Mouse (Mus musculus) embryonic facial prominence, embryonic 14.5 days (tissue): Measurements from ENCODE around the gene Polr2l. TPM values are rescaled to one million over a fixed set of nuclear protein-coding genes. Genes with fewer than 3 reads are reported as not detected.
"Not testable (repeated sequence)": the region's sequence is repeated elsewhere in the genome, so short reads cannot be mapped to it uniquely, and the experiment has no call there.

Experiments
- ATAC-seq: fragments of 200-750 bp; cut with Nextera tagmentation; 2 replicates; pipeline ENCODE4 v1.8.0; 2017; ENCODE audit warnings: low read depth, moderate number of reproducible peaks, moderate TSS enrichment
- DNase-seq: peaks from one replicate; pipeline ENCODE4 v3.0.0-alpha.2; 2015; ENCODE audit warnings: low spot score
- H3K27ac ChIP-seq: fragments of 300-500 bp; sonication (generic); replicated peaks from 2 replicates; pipeline ENCODE4 v1.5.1; 2014; ENCODE audit warnings: low read depth, mild to moderate bottlenecking, low read length, moderate library complexity
- H3K27me3 ChIP-seq: fragments of 300-500 bp; sonication (generic); replicated peaks from 2 replicates; pipeline ENCODE4 v1.6.1; 2014; ENCODE audit warnings: low read length; ENCODE audit not compliant: control insufficient read depth, insufficient read depth
- H3K36me3 ChIP-seq: fragments of 300-500 bp; sonication (generic); 2 replicates; pipeline ENCODE4 v1.6.1; 2014; ENCODE audit warnings: low read length, mixed read lengths; ENCODE audit not compliant: control insufficient read depth, insufficient read depth
- H3K4me1 ChIP-seq: fragments of 300-500 bp; sonication (generic); 2 replicates; pipeline ENCODE4 v1.6.1; 2014; ENCODE audit warnings: antibody characterized with exemption, low read length; ENCODE audit not compliant: control insufficient read depth, insufficient read depth
- H3K4me2 ChIP-seq: fragments of 300-500 bp; sonication (generic); 2 replicates; pipeline ENCODE4 v1.6.1; 2014; ENCODE audit warnings: low read depth, mild to moderate bottlenecking, low read length, moderate library complexity, mixed read lengths
- H3K4me3 ChIP-seq: fragments of 300-500 bp; sonication (generic); 2 replicates; pipeline ENCODE4 v1.5.1; 2014; ENCODE audit warnings: low read depth, mild to moderate bottlenecking, low read length
- H3K9ac ChIP-seq: fragments of 300-500 bp; sonication (generic); 2 replicates; pipeline ENCODE4 v1.6.1; 2014; ENCODE audit warnings: low read depth, mild to moderate bottlenecking, low read length, moderate library complexity, mixed read lengths
- H3K9me3 ChIP-seq: fragments of 300-500 bp; sonication (generic); 2 replicates; pipeline ENCODE4 v1.6.1; 2016; ENCODE audit warnings: low read length; ENCODE audit not compliant: control insufficient read depth
- WGBS: fragments of 180-500 bp; shearing (Covaris S2); extraction: QIAGEN DNeasy Blood & Tissue Kit; methylation state at CpG from one replicate; pipeline ENCODE4 v1.1.7; 2014; 5-methylcytosine and 5-hydroxymethylcytosine counted together
- polyA plus RNA-seq: library from polyadenylated mRNA; unstranded; fragments of >200 nt; fragmentation: Nextera tagmentation; extraction: Ambion mirVana; gene quantifications from 2 replicates; pipeline ENCODE4 v1.2.1, GENCODE M21; 2014

Polr2l gene
- polyA plus RNA-seq, 1 experiment from 2014 or later, result 65.2 TPM

DNA sequence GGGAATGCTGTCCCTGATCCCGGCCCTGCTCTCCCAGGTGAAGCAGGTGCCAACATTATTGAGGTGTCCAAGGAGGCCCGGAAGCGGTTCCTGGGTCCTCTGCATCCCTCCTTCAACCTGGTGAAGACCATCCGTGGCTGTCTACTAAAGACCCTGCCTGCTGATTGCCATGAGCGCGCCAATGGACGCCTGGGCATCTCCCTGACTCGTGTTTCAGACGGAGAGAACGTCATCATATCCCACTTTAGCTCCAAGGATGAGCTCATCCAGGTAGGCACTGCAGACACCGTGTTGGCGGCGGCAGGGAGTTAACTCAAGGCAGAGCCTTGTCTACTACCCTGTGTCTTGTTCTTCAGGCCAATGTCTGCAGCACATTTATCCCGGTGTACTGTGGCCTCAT is 17.7 kb downstream of the Polr2l start:
- 0 out of 2 replicates have a peak, but pooled peaks cover 8% of the 10 kb centered on the region for H3K4me1 ChIP-seq
- DNase-seq, result no peak
- H3K27ac ChIP-seq, result no peak overlapping the region
- H3K4me3 ChIP-seq, result no peak overlapping the region
- no peak overlapping the region for H3K9ac ChIP-seq
- peaks cover 30% of the 10 kb centered on the region for H3K27me3 ChIP-seq
- 89% methylated on average over 14 of the region's 14 CpGs for WGBS
- H3K4me2 ChIP-seq, result no peak overlapping the region
- ATAC-seq, result no peak
- peaks cover 2% of the 10 kb centered on the region; the same call in 1 of the 2 replicates for H3K36me3 ChIP-seq
- H3K9me3 ChIP-seq, result no peaks in the 10 kb centered on the region

GRCm38 (mm10) chr7:141456739-141457138 is 18.2 kb downstream of the Polr2l start:
- 0 out of 2 replicates have a peak, but pooled peaks cover 4% of the 10 kb centered on the region for H3K4me1 ChIP-seq
- H3K9me3 ChIP-seq, result no peaks in the 10 kb centered on the region
- peak overlapping the region; percentile 96; the same call in 1 of the 2 replicates for H3K4me2 ChIP-seq
- 88% methylated on average over 6 of the region's 6 CpGs for WGBS
- no peak overlapping the region for H3K9ac ChIP-seq
- DNase-seq (no peak), ATAC-seq (no peak)
- peaks cover 25% of the 10 kb centered on the region for H3K27me3 ChIP-seq
- H3K4me3 ChIP-seq, result no peak overlapping the region
- peaks cover 7% of the 10 kb centered on the region for H3K36me3 ChIP-seq
- H3K27ac ChIP-seq, result no peak overlapping the region

- H3K27me3 ChIP-seq, result peaks cover 15% of the 10 kb centered on the region
- DNase-seq (no peak), ATAC-seq (peak; percentile 7; the same call in 1 of the 2 replicates)
- peak overlapping the region; percentile 70 for H3K9ac ChIP-seq
- H3K9me3 ChIP-seq, result no peaks in the 10 kb centered on the region
- peaks cover 17% of the 10 kb centered on the region for H3K36me3 ChIP-seq
- 2% methylated on average over 22 of the region's 23 CpGs for WGBS
- peak overlapping the region; percentile 63 for H3K4me3 ChIP-seq
- H3K27ac ChIP-seq, result peak overlapping the region; percentile 31; the same call in 1 of the 2 replicates
- H3K4me1 ChIP-seq, result 0 out of 2 replicates have a peak, but pooled peaks cover 4% of the 10 kb centered on the region
- peak overlapping the region; percentile 96 for H3K4me2 ChIP-seq
These were observed 19.2 kb downstream of the Polr2l start for GRCm38 (mm10) chr7:141455610-141456314.

DNA sequence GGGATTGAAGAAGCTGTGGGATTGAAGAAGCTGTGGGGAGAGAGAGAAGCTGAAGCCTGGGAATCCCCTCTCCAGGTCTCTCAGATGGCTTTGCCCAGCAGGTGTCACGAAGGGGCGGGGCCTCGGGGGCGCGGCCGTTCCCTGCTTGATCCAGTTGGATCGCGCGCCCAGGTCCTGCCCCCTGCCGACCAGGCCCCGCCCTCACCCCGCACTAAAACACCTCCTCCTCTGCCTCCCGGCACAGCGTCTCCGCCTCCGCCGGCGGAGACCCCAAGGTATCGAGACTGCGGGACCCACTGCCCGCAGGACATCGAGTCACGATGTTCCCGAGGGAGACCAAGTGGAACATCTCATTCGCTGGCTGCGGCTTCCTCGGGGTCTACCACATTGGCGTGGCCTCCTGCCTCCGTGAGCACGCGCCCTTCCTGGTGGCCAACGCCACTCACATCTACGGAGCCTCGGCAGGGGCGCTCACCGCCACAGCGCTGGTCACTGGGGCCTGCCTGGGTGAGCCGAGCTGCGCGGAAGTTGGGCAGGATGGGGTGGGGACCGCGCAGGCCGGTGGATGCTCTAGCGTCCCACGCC is 19.9 kb downstream of the Polr2l start, which contains the start of gene Pnpla2:
Gene Pnpla2 (plus strand): TSS at position 232 of the 585 bp plus-strand sequence.
- H3K9me3 ChIP-seq, result no peaks in the 10 kb centered on the region
- peaks cover 8% of the 10 kb centered on the region for H3K27me3 ChIP-seq
- peak within 1 kb of the TSS; percentile 63 for H3K4me3 ChIP-seq
- peak within 1 kb of the TSS; percentile 96 for H3K4me2 ChIP-seq
- H3K27ac ChIP-seq, result peak within 1 kb of the TSS; percentile 31; the same call in 1 of the 2 replicates
- WGBS, result under 1% methylated on average over 30 of the region's 45 CpGs
- H3K36me3 ChIP-seq, result peaks cover 24% of the 10 kb centered on the region
- peak within 1 kb of the TSS; percentile 70 for H3K9ac ChIP-seq
- ATAC-seq, result peak; percentile 90
- H3K4me1 ChIP-seq, result 0 out of 2 replicates have a peak, but pooled peaks cover 4% of the 10 kb centered on the region
- peak; percentile 94 for DNase-seq

- no peak overlapping the region for H3K27ac ChIP-seq
- WGBS, result 81% methylated on average over 2 of the region's 2 CpGs
These were observed 21.3 kb downstream of the Polr2l start for GRCm38 (mm10) chr7:141453636-141454035.

GRCm38 (mm10) chr7:141451928-141452327 is 23.0 kb downstream of the Polr2l start:
- Histone ChIP-seq H3K4me1 (peaks cover 12% of the 10 kb centered on the region), H3K27ac (no peak overlapping the region), H3K9me3 (no peaks in the 10 kb centered on the region), H3K27me3 (no peaks in the 10 kb centered on the region), H3K36me3 (peaks cover 41% of the 10 kb centered on the region), H3K4me3 (no peak overlapping the region), H3K9ac (no peak overlapping the region), H3K4me2 (no peak overlapping the region)
- DNase-seq, result no peak
- ATAC-seq, result no peak

More at GRCm38 (mm10) chr7:141453636-141454035, 21.3 kb downstream of the Polr2l start:
- Histone ChIP-seq H3K4me2 (no peak overlapping the region), H3K27me3 (no peaks in the 10 kb centered on the region), H3K9me3 (no peaks in the 10 kb centered on the region), H3K4me1 (peaks cover 7% of the 10 kb centered on the region), H3K36me3 (peaks cover 38% of the 10 kb centered on the region), H3K9ac (no peak overlapping the region), H3K4me3 (no peak overlapping the region)
- DNase-seq, result no peak
- ATAC-seq, result no peak

DNA sequence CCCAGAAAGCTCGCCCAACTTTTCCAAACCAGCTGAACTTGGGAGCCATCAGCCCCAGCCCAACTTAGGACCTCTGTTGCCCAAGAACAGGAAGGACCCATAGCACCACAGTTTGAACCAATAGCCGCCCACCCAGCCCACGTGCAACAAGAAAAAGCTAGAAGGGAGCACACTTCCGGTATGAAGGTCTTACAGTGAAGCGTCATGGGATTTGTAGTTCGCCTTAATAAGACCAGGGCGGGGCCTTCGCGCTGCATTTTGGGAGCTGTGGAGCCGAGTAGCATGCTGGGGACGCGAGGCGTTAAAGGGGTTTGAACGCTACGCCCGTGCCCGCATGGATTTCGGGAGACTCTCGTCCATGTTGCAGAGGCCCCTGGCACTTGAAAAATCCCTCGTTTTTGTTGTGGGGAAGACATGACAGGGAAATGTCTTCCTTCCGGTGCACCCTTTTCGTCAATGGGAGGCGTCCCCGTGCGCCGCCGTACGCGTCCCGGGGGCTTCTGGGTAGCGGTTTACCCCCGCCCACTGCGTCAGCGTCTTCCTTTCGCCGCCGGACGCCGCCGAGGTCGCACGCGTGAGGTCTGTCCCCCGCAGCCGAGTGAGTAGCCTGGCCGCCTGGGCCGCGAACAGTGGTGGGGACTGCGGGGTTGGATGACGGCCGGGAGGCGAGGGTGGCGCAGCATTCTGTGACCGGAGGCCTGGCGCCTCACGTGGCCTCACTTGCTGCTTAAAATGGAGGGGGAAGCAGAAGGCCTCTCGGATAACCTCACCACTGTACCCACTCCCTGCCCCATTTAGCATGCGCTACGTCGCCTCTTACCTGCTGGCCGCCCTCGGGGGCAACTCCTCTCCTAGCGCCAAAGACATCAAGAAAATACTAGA is 27.6 kb downstream of the Polr2l start, which contains the start of gene Rplp2:
Gene Rplp2 (plus strand): TSS at position 261 of the 882 bp plus-strand sequence.
- Histone ChIP-seq H3K36me3 (peaks cover 40% of the 10 kb centered on the region), H3K4me1 (peaks cover 21% of the 10 kb centered on the region), H3K27me3 (no peaks in the 10 kb centered on the region), H3K9me3 (no peaks in the 10 kb centered on the region), H3K27ac (peak within 1 kb of the TSS; percentile 86), H3K4me3 (peak within 1 kb of the TSS; percentile 85), H3K9ac (peak within 1 kb of the TSS; percentile 93), H3K4me2 (peak within 1 kb of the TSS; percentile 91)
- peak; percentile 99 for DNase-seq
- ATAC-seq, result peak; percentile 92
- WGBS, result under 1% methylated on average over 41 of the region's 63 CpGs

- 84% methylated on average over 3 of the region's 3 CpGs for WGBS
- Histone ChIP-seq H3K4me2 (peak overlapping the region; percentile 91; the same call in 1 of the 2 replicates), H3K36me3 (peaks cover 38% of the 10 kb centered on the region), H3K4me1 (peaks cover 23% of the 10 kb centered on the region)
- not testable (repeated sequence) for H3K4me3 ChIP-seq, H3K27ac ChIP-seq, H3K9me3 ChIP-seq, ATAC-seq, H3K9ac ChIP-seq, H3K27me3 ChIP-seq, DNase-seq
These were observed 28.6 kb downstream of the Polr2l start for GRCm38 (mm10) chr7:141446374-141446773.
